Mouse (Mus musculus): ENCODE measurements around the gene Atxn3.
"Not testable (repeated sequence)": the region's sequence is repeated elsewhere in the genome, so short reads cannot be mapped to it uniquely, and the experiment has no call there.

Atxn3 gene

GRCm38 (mm10) chr12:101957079-101957941 lies 736 bp downstream of the Atxn3 start:
- peak; percentile 25 for DNase-seq

- not testable (repeated sequence) for DNase-seq
These were observed 2.2 kb downstream of the Atxn3 start for GRCm38 (mm10) chr12:101955821-101956220.

- no peak for DNase-seq
These were observed 9.2 kb downstream of the Atxn3 start for GRCm38 (mm10) chr12:101948801-101949200.

GRCm38 (mm10) chr12:101947986-101948385 lies 10.1 kb downstream of the Atxn3 start:
- no peak for DNase-seq

GRCm38 (mm10) chr12:101937572-101937971 lies 20.5 kb downstream of the Atxn3 start:
- no peak for DNase-seq

GRCm38 (mm10) chr12:101935223-101935622 lies 22.8 kb downstream of the Atxn3 start:
- DNase-seq: no peak

GRCm38 (mm10) chr12:101928423-101928822 lies 29.6 kb downstream of the Atxn3 start:
- no peak for DNase-seq

- DNase-seq: no peak
These were observed 35.7 kb downstream of the Atxn3 start for GRCm38 (mm10) chr12:101922313-101922712.

- DNase-seq: no peak
These were observed 38.2 kb downstream of the Atxn3 start for GRCm38 (mm10) chr12:101919847-101920246.

- no peak for DNase-seq
These were observed 40.9 kb downstream of the Atxn3 start for GRCm38 (mm10) chr12:101917165-101917564.

GRCm38 (mm10) chr12:101912626-101913490 lies 45.2 kb downstream of the Atxn3 start, which contains the start of gene Trip11:
Trip11 (minus strand) TSS chr12:101913267.
- DNase-seq: peak; percentile 91

- DNase-seq: peak; percentile 10
These were observed 46.7 kb downstream of the Atxn3 start for GRCm38 (mm10) chr12:101911346-101911745.

- DNase-seq: no peak
These were observed 47.7 kb downstream of the Atxn3 start for GRCm38 (mm10) chr12:101910360-101910759.

- DNase-seq: no peak
These were observed 52.2 kb downstream of the Atxn3 start for GRCm38 (mm10) chr12:101905817-101906216.

- DNase-seq: no peak
These were observed 53.1 kb downstream of the Atxn3 start for GRCm38 (mm10) chr12:101904906-101905305.

- no peak for DNase-seq
These were observed 53.9 kb downstream of the Atxn3 start for GRCm38 (mm10) chr12:101904170-101904569.

GRCm38 (mm10) chr12:101899671-101900245 lies 58.3 kb downstream of the Atxn3 start:
- no peak for DNase-seq

GRCm38 (mm10) chr12:101898966-101899365 lies 59.1 kb downstream of the Atxn3 start:
- DNase-seq: no peak

GRCm38 (mm10) chr12:101897113-101897512 lies 60.9 kb downstream of the Atxn3 start:
- no peak for DNase-seq

GRCm38 (mm10) chr12:101893296-101893695 lies 64.8 kb downstream of the Atxn3 start:
- DNase-seq: no peak

GRCm38 (mm10) chr12:101892832-101893231 lies 65.2 kb downstream of the Atxn3 start:
- no peak for DNase-seq

- no peak for DNase-seq
These were observed 67.0 kb downstream of the Atxn3 start for GRCm38 (mm10) chr12:101891066-101891465.

GRCm38 (mm10) chr12:101889351-101889750 lies 68.7 kb downstream of the Atxn3 start:
- DNase-seq: no peak

All from cerebellum, adult 9-10 months (tissue).